In the genomic region with DNA sequence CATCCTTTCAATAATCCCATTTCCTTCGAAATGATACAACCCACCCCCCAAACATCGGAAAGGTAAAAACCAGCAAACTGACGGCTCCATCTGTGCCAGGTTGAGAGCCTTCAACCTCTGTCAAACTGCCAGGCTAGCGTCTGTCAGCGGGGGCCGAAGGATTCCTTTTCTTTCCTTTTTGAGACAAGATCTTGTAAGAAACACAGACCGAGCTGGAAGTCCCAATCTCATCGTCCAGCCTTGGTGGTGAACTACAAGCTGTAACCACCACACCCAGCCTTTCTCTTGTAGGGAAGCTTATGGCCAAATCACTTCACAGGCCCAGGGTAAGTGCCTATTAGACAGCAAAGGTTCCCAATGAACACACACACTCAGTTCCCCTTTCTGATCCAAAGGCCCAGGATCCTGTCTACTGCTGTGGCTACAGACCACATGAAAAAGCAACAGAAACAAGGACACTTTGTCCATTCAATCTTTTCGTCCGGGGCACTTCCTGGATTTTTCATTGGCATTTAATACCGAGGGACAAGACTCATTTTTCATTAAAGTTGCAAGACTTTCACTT, we compare ENCODE assay signal across 8 mouse cellular contexts. TPM values are rescaled to one million over a fixed set of nuclear protein-coding genes. Genes with fewer than 3 reads are reported as not detected.
A peak's percentile ranks its signal among the peaks of the same experiment; 100 is the strongest.
DNase-seq lines count a peak whose midpoint lies in the region; ATAC-seq and TF ChIP-seq lines count a peak whose summit lies in the region.

No protein-coding gene starts in this region.

- no peak for TF ChIP-seq CTCF in layer of hippocampus, adult 2 months (conservative IDR thresholded peaks at IDR 0.05)

- no peaks in the 10 kb centered on the region for H3K4me1 ChIP-seq in brown adipose tissue, adult 24 weeks (ENCODE audit: control insufficient read depth, insufficient read depth, insufficient read length, low read length)

- no peak for DNase-seq in layer of hippocampus, adult 2 months (ENCODE audit: low spot score in 2 of 2)
- DNase-seq in layer of hippocampus, postnatal 25 days (ENCODE audit: extremely low spot score in 1 of 2, low spot score in 1 of 2), result no peak
- no peak for DNase-seq in urinary bladder, postnatal 36 days (ENCODE audit: low spot score in 2 of 2)

- peak overlapping the region; percentile 63 for H3K4me3 ChIP-seq in layer of hippocampus, adult 2 months
- peak overlapping the region; percentile 78 for H3K4me3 ChIP-seq in brown adipose tissue, adult 24 weeks (ENCODE audit: insufficient read depth, low read depth, low read length)

- peak; percentile 74 for ATAC-seq in granulocyte monocyte progenitor cell, adult 5-6 weeks (replicated peaks; ENCODE audit: poor library complexity, severe bottlenecking)
- ATAC-seq in megakaryocyte, adult 5-6 weeks (ENCODE audit: poor library complexity, severe bottlenecking), result peak; percentile 47; the same call in 1 of the 2 replicates
- ATAC-seq in erythroid progenitor cell, adult 5-6 weeks (replicated peaks; ENCODE audit: low FRiP score, poor library complexity, severe bottlenecking), result no peak
- ATAC-seq in inflammation-experienced regulatory T-cells, adult 6 months, result no peak

- H3K27ac ChIP-seq in layer of hippocampus, adult 2 months, result peak overlapping the region; percentile 98
- H3K27ac ChIP-seq in brown adipose tissue, adult 24 weeks (replicated peaks; ENCODE audit: low read depth, low read length), result peak overlapping the region; percentile 61

RNA-seq across cellular contexts. Expression of gene March5, which starts 34.7 kb away (rescaled TPM):
- 10 to 100 TPM; 80.4 to 90.4 TPM for total RNA-seq in layer of hippocampus, adult 2 months (2021)
- 10 to 100 TPM; 84.7 to 88.2 TPM for total RNA-seq in layer of hippocampus, postnatal 25 days (2021)
- polyA plus RNA-seq in brown adipose tissue, adult 24 weeks (2012; ENCODE audit: insufficient read depth, insufficient read length, missing spikeins), result 295 and 304 TPM in 2 replicates
- 63.3 and 80.4 TPM in 2 replicates for total RNA-seq in granulocyte monocyte progenitor cell, adult 5-6 weeks (2014; fragmentation: Nextera tagmentation)
- 48.1 and 64.0 TPM in 2 replicates for total RNA-seq in granulocyte monocyte progenitor cell, adult 5-6 weeks (2017)
- 84.3 and 90.3 TPM in 2 replicates for total RNA-seq in megakaryocyte, adult 5-6 weeks (2015)
- 52.5 and 52.6 TPM in 2 replicates for total RNA-seq in megakaryocyte, adult 5-6 weeks (2017)
- 361 and 388 TPM in 2 replicates for total RNA-seq in erythroid progenitor cell, adult 5-6 weeks (2015; ENCODE audit: low replicate concordance)
- 349 and 424 TPM in 2 replicates for total RNA-seq in erythroid progenitor cell, adult 5-6 weeks (2017; ENCODE audit: low replicate concordance)
- 10 to 100 TPM in 2 of 3 experiments, 1 to 10 TPM in 1; 8.4 to 14.5 (median 11.3) TPM for polyA plus RNA-seq in inflammation-experienced regulatory T-cells, adult 6 months (2017; shearing (Covaris generic))

RNA-seq across cellular contexts. Expression of gene Cpeb3, which starts 35.8 kb away (rescaled TPM):
- 10 to 100 TPM; 69.7 to 76.8 TPM for total RNA-seq in layer of hippocampus, adult 2 months (2021)
- 10 to 100 TPM; 62.1 to 74.6 TPM for total RNA-seq in layer of hippocampus, postnatal 25 days (2021)
- polyA plus RNA-seq in brown adipose tissue, adult 24 weeks (2012; ENCODE audit: insufficient read depth, insufficient read length, missing spikeins), result 16.1 and 30.4 TPM in 2 replicates
- 0.56 TPM in 1 of 2 replicates, not detected in the other for total RNA-seq in granulocyte monocyte progenitor cell, adult 5-6 weeks (2014; fragmentation: Nextera tagmentation)
- 0.10 TPM in 1 of 2 replicates, not detected in the other for total RNA-seq in granulocyte monocyte progenitor cell, adult 5-6 weeks (2017)
- 0.58 and 1.2 TPM in 2 replicates for total RNA-seq in megakaryocyte, adult 5-6 weeks (2015)
- 0.37 and 1.3 TPM in 2 replicates for total RNA-seq in megakaryocyte, adult 5-6 weeks (2017)
- total RNA-seq in erythroid progenitor cell, adult 5-6 weeks (2015; ENCODE audit: low replicate concordance), result 39.6 and 42.8 TPM in 2 replicates
- total RNA-seq in erythroid progenitor cell, adult 5-6 weeks (2017; ENCODE audit: low replicate concordance), result 38.5 and 42.5 TPM in 2 replicates
- polyA plus RNA-seq in inflammation-experienced regulatory T-cells, adult 6 months (2017; shearing (Covaris generic)), result not detected

Comparison
In these comparisons a context has a peak if more than half of its experiments do, and no peak if none do; other contexts are left out.
1. ATAC-seq: peak in granulocyte monocyte progenitor cell, adult 5-6 weeks (single experiment) and megakaryocyte, adult 5-6 weeks (single experiment); none in erythroid progenitor cell, adult 5-6 weeks (single experiment) and inflammation-experienced regulatory T-cells, adult 6 months (single experiment).
2. RNA of gene Cpeb3, which starts 35.8 kb away (total RNA-seq): 69.7 to 76.8 TPM in layer of hippocampus, adult 2 months, 62.1 to 74.6 TPM in layer of hippocampus, postnatal 25 days and 38.5 to 42.8 TPM in erythroid progenitor cell, adult 5-6 weeks; 0.37 to 1.3 TPM in megakaryocyte, adult 5-6 weeks and 0.10 to 0.56 TPM in granulocyte monocyte progenitor cell, adult 5-6 weeks; every median in the first group is over 10 times any median in the second.